Mouse (Mus musculus) adrenal gland, adult 18-20 months (tissue): ENCODE measurements around the gene Fbxo22. TPM values are rescaled to one million over a fixed set of nuclear protein-coding genes. Genes with fewer than 3 reads are reported as not detected.

Experiments used
- DNase-seq, 2 experiments: peaks; one replicate each; pipeline ENCODE4 v3.0.0; 2021 to 2022; ENCODE audit warnings: low spot score in 2 of 2
- total RNA-seq, 2 experiments: library from RNA; stranded (reverse); gene quantifications; 1 replicate in 1 of 2; 2 replicates in 1 of 2; pipeline ENCODE4 v1.2.3; 2021

Gene Fbxo22
- total RNA-seq, 2 experiments from 2014 or later: 31.5 to 33.8 TPM

DNA sequence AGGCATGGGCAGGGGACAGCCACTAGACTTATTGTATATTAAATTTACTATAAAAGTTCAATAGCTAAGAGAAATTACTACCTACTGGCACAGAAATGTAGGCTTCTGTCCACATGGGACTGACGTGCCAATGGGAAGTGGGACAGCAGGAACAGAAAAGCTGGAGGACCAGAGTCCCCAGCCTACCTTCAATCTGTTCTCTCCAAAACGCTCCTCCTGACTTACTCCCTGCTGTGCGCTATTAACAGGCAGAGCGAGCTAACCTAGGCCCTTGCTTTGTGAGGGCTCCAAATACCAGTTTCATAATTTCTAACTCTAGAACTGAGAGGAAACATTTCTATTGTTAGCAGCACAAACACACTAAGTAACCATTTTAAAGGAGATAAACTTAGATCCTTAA, 65.2 kb downstream of the Fbxo22 start:
- DNase-seq: no peak

Other genes with a start within 250 kb of the Fbxo22 start
- gene Chrna5, start 228.0 kb upstream of the Fbxo22 start, total RNA-seq: 1 to 10 TPM in 1 of 2 experiments, under 1 TPM in 1; 0.46 to 1.6 TPM
- gene Chrna3, start 182.4 kb upstream of the Fbxo22 start, total RNA-seq: 10 to 100 TPM; 15.0 to 21.7 TPM
- 10 to 100 TPM in 1 of 2 experiments, 1 to 10 TPM in 1; 7.7 to 10.6 TPM for gene Chrnb4, start 160.1 kb upstream of the Fbxo22 start, total RNA-seq
- gene Ube2q2, start 60.1 kb upstream of the Fbxo22 start, total RNA-seq: 10 to 100 TPM; 49.9 to 62.1 TPM
- gene Nrg4, start 117.9 kb downstream of the Fbxo22 start, total RNA-seq: 10 to 100 TPM; 23.4 to 37.3 TPM
- gene Tmem266, start 118.0 kb downstream of the Fbxo22 start, total RNA-seq: under 1 TPM; 0.80 to 0.93 TPM